Mouse (Mus musculus): ENCODE data around the gene Zfp341. TPM values are rescaled to one million over a fixed set of nuclear protein-coding genes. Genes with fewer than 3 reads are reported as not detected.

Zfp341 gene
- total and polyA plus RNA-seq, 3 experiments: 0.58 to 4.4 (median 1.6) TPM

- Histone ChIP-seq H3K4me3 (replicated peaks in 1 of 3; ENCODE audit: low read depth in 2 of 3, low read length in 2 of 3, poor library complexity in 1 of 3) (no peak overlapping the region), H3K27me3 (replicated peaks) (no peaks in the 10 kb centered on the region), H3K9ac (ENCODE audit: insufficient read depth, low read depth) (no peak overlapping the region), H3K27ac (ENCODE audit: insufficient read depth, low read depth) (no peak overlapping the region), H3K36me3 (replicated peaks in 1 of 2; ENCODE audit: control insufficient read depth in 1 of 2, insufficient read depth in 1 of 2, low read length in 1 of 2) (peaks cover 0 to 14% of the 10 kb centered on the region in 2 experiments), H3K79me2 (replicated peaks; ENCODE audit: control insufficient read depth, extremely low read depth, insufficient read depth, poor library complexity, severe bottlenecking) (no peaks in the 10 kb centered on the region), H3K4me2 (ENCODE audit: insufficient read depth, low read depth, poor library complexity, severe bottlenecking) (no peak overlapping the region), H3K9me3 (replicated peaks; ENCODE audit: low read length) (peaks cover 5% of the 10 kb centered on the region), H3K4me1 (ENCODE audit: control insufficient read depth in 1 of 2, insufficient read depth in 2 of 2) (no peaks in the 10 kb centered on the region)
- in situ Hi-C loops (cut with MboI; ENCODE audit: low pct_ligation_motif_present, low pct_unique_long_range_greater_than_20kb, low sequenced_read_pairs) (no loop called here), dilution Hi-C loops (cut with MboI; ENCODE audit: extremely low pct_ligation_motif_present, extremely low pct_unique_long_range_greater_than_20kb, low sequenced_read_pairs) (no loop called here)
- no peak for TF ChIP-seq BHLHE40 (IDR thresholded peaks at IDR 0.05; ENCODE audit: low read depth, low read length)
- TF ChIP-seq KAT2A (IDR thresholded peaks at IDR 0.05; ENCODE audit: insufficient replicate concordance, low read length): no peak
- no peak for TF ChIP-seq UBTF (IDR thresholded peaks at IDR 0.05; ENCODE audit: low read depth, low read length)
- TF ChIP-seq ZMIZ1 (IDR thresholded peaks at IDR 0.05; ENCODE audit: low read depth, low read length): no peak
- no peak for TF ChIP-seq MAX (IDR thresholded peaks at IDR 0.05; ENCODE audit: low read length)
- no peak for TF ChIP-seq RCOR1 (conservative IDR thresholded peaks at IDR 0.05; ENCODE audit: low read depth, low read length)
- TF ChIP-seq NELFE (IDR thresholded peaks at IDR 0.05; ENCODE audit: low read depth, low read length): no peak
- TF ChIP-seq MAZ (IDR thresholded peaks at IDR 0.05; ENCODE audit: low read depth, low read length): no peak
- no peak for TF ChIP-seq RAD21 (IDR thresholded peaks at IDR 0.05; ENCODE audit: low read depth, low read length)
- TF ChIP-seq EP300 (IDR thresholded peaks at IDR 0.05; ENCODE audit: low read length): no peak
- no peak for TF ChIP-seq NRF1 (IDR thresholded peaks at IDR 0.05; ENCODE audit: low read depth, low read length)
- TF ChIP-seq ZNF384 (IDR thresholded peaks at IDR 0.05; ENCODE audit: low read depth, low read length): no peak
- no peak for TF ChIP-seq MAFK (IDR thresholded peaks at IDR 0.05; ENCODE audit: insufficient replicate concordance, low read length)
- TF ChIP-seq TCF12 (IDR thresholded peaks at IDR 0.05; ENCODE audit: low read depth, low read length): no peak
- no peak for TF ChIP-seq ELF1 (IDR thresholded peaks at IDR 0.05; ENCODE audit: low read depth, low read length)
- DNase-seq (ENCODE audit: extremely low read depth): no peak
Measured at GRCm38 (mm10) chr2:154650404-154650803, 37.3 kb downstream of the Zfp341 start.

- TF ChIP-seq GABPA (IDR thresholded peaks at IDR 0.05; ENCODE audit: insufficient replicate concordance, low read depth, low read length) (no peak), POLR2AphosphoS2 (IDR thresholded peaks at IDR 0.05; ENCODE audit: low read depth, low read length) (no peak), SIN3A (IDR thresholded peaks at IDR 0.05; ENCODE audit: low read length) (no peak), ELF1 (IDR thresholded peaks at IDR 0.05; ENCODE audit: low read depth, low read length) (no peak), ZMIZ1 (IDR thresholded peaks at IDR 0.05; ENCODE audit: low read depth, low read length) (no peak), NRF1 (IDR thresholded peaks at IDR 0.05; ENCODE audit: low read depth, low read length) (no peak), ZKSCAN1 (IDR thresholded peaks at IDR 0.05; ENCODE audit: borderline replicate concordance, low read depth, low read length) (no peak), BHLHE40 (IDR thresholded peaks at IDR 0.05; ENCODE audit: low read depth, low read length) (no peak), E2F4 (IDR thresholded peaks at IDR 0.05; ENCODE audit: insufficient replicate concordance, low read depth, low read length) (no peak), JUN (IDR thresholded peaks at IDR 0.05; ENCODE audit: insufficient read depth, low read depth, low read length) (no peak), UBTF (IDR thresholded peaks at IDR 0.05; ENCODE audit: low read depth, low read length) (no peak), IRF4 (IDR thresholded peaks at IDR 0.05; ENCODE audit: low read depth, low read length) (no peak), ZNF384 (IDR thresholded peaks at IDR 0.05; ENCODE audit: low read depth, low read length) (no peak), TCF12 (IDR thresholded peaks at IDR 0.05; ENCODE audit: low read depth, low read length) (no peak), CHD2 (IDR thresholded peaks at IDR 0.05; ENCODE audit: low read length) (no peak), USF2 (conservative IDR thresholded peaks at IDR 0.05; ENCODE audit: low read depth, low read length) (no peak), RCOR1 (conservative IDR thresholded peaks at IDR 0.05; ENCODE audit: low read depth, low read length) (no peak), MAX (IDR thresholded peaks at IDR 0.05; ENCODE audit: low read length) (no peak)
- dilution Hi-C loops (cut with MboI; ENCODE audit: extremely low pct_ligation_motif_present, extremely low pct_unique_long_range_greater_than_20kb, low sequenced_read_pairs) (no loop called here), in situ Hi-C loops (cut with MboI; ENCODE audit: low pct_ligation_motif_present, low pct_unique_long_range_greater_than_20kb, low sequenced_read_pairs) (no loop called here)
- peaks cover 0 to 4% of the 10 kb centered on the region in 2 experiments for H3K36me3 ChIP-seq (replicated peaks in 1 of 2; ENCODE audit: control insufficient read depth in 1 of 2, insufficient read depth in 1 of 2, low read length in 1 of 2)
- H3K27me3 ChIP-seq (replicated peaks): no peaks in the 10 kb centered on the region
- no peak within 1 kb of the TSS for H3K27ac ChIP-seq (ENCODE audit: insufficient read depth, low read depth)
- H3K79me2 ChIP-seq (replicated peaks; ENCODE audit: control insufficient read depth, extremely low read depth, insufficient read depth, poor library complexity, severe bottlenecking): no peaks in the 10 kb centered on the region
- no peak within 1 kb of the TSS for H3K4me3 ChIP-seq (replicated peaks in 1 of 3; ENCODE audit: low read depth in 2 of 3, low read length in 2 of 3, poor library complexity in 1 of 3)
- H3K9ac ChIP-seq (ENCODE audit: insufficient read depth, low read depth): no peak within 1 kb of the TSS
- no peak within 1 kb of the TSS for H3K4me2 ChIP-seq (ENCODE audit: insufficient read depth, low read depth, poor library complexity, severe bottlenecking)
- peaks cover 5% of the 10 kb centered on the region for H3K9me3 ChIP-seq (replicated peaks; ENCODE audit: low read length)
- no peak for DNase-seq (ENCODE audit: extremely low read depth)
- H3K4me1 ChIP-seq (ENCODE audit: control insufficient read depth in 1 of 2, insufficient read depth in 2 of 2): peaks cover 0 to 6% of the 10 kb centered on the region in 2 experiments; a peak in 2 of 4 replicates
Measured at GRCm38 (mm10) chr2:154651363-154651762, 38.3 kb downstream of the Zfp341 start, which contains the start of gene Chmp4b. TSS of gene Chmp4b (plus strand) at chr2:154651705.

All from CH12.LX (cell line).